Mouse (Mus musculus): ENCODE results near the gene Parg. TPM values are rescaled to one million over a fixed set of nuclear protein-coding genes. Genes with fewer than 3 reads are reported as not detected.

Gene Parg
- polyA plus RNA-seq, 1 experiment from 2014 or later: 15.7 TPM

DNA sequence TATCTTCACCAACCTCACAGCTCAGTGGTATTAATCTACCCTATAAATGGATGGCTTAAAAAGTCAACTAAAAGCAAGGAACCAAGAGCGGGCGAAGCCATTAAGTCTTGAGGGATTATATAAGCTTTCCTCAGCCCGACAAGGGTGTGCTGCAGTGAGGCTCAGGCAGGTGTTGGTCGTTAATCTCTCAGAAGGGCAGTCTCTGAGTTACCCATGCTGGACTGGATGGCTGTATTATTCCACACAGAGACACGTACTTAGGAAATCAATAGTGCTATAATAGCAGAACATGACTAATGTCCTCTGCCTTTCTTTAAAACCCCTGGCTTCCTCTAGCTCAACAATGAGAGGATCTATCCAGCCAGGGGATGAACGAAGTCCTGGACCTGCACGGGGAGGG is 100.7 kb downstream of the Parg start:
- ATAC-seq: no peak
- Histone ChIP-seq H3K27me3 (replicated peaks; ENCODE audit: control insufficient read depth, insufficient read depth, low read length) (no peaks in the 10 kb centered on the region), H3K9ac (ENCODE audit: low read depth, low read length) (no peak overlapping the region), H3K4me3 (ENCODE audit: low read depth, low read length) (no peak overlapping the region), H3K4me2 (replicated peaks; ENCODE audit: low read depth) (no peak overlapping the region), H3K9me3 (ENCODE audit: control insufficient read depth) (no peaks in the 10 kb centered on the region), H3K36me3 (ENCODE audit: control insufficient read depth, insufficient read depth) (peaks cover 5% of the 10 kb centered on the region; the same call in 1 of the 2 replicates), H3K27ac (ENCODE audit: low read depth, low read length) (no peak overlapping the region), H3K4me1 (replicated peaks; ENCODE audit: control insufficient read depth, insufficient read depth, low read length) (no peaks in the 10 kb centered on the region)
- no peak for TF ChIP-seq CTCF (IDR thresholded peaks at IDR 0.05; ENCODE audit: low read depth)
- WGBS: 80% methylated on average over 7 of the region's 7 CpGs

- 64% methylated on average over 8 of the region's 8 CpGs for WGBS
- Histone ChIP-seq H3K27ac (ENCODE audit: low read depth, low read length) (peak overlapping the region; percentile 41; the same call in 1 of the 2 replicates), H3K4me3 (ENCODE audit: low read depth, low read length) (no peak overlapping the region), H3K36me3 (ENCODE audit: control insufficient read depth, insufficient read depth) (no peaks in the 10 kb centered on the region), H3K4me1 (replicated peaks; ENCODE audit: control insufficient read depth, insufficient read depth, low read length) (no peaks in the 10 kb centered on the region), H3K27me3 (replicated peaks; ENCODE audit: control insufficient read depth, insufficient read depth, low read length) (no peaks in the 10 kb centered on the region), H3K4me2 (replicated peaks; ENCODE audit: low read depth) (no peak overlapping the region), H3K9me3 (ENCODE audit: control insufficient read depth) (no peaks in the 10 kb centered on the region), H3K9ac (ENCODE audit: low read depth, low read length) (no peak overlapping the region)
- peak; percentile 79 for ATAC-seq
- no peak for TF ChIP-seq CTCF (IDR thresholded peaks at IDR 0.05; ENCODE audit: low read depth)
Measured at GRCm38 (mm10) chr14:32304921-32305320, 103.2 kb downstream of the Parg start.

DNA sequence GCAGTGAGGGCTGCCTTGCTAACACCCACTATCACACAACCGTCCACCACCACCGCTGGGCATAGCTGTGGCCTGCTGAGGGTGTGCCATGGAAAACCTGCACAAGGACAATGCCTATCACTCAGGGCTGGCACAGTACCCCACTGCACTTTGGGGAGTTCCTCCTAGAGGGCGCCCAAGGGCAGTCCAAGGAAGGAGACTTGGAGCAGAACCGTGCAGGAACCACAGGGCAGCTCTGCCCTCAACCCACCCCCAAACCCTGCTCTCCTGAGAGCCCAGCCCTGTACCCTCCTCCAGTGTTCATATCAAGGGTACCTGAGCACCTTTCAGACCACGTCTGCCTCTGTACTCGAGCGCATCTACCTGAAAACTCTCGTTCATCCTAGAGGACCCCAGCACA is 108.1 kb downstream of the Parg start:
- Histone ChIP-seq H3K27ac (ENCODE audit: low read depth, low read length) (no peak overlapping the region), H3K4me1 (replicated peaks; ENCODE audit: control insufficient read depth, insufficient read depth, low read length) (no peaks in the 10 kb centered on the region), H3K9me3 (ENCODE audit: control insufficient read depth) (no peaks in the 10 kb centered on the region), H3K4me3 (ENCODE audit: low read depth, low read length) (no peak overlapping the region), H3K4me2 (replicated peaks; ENCODE audit: low read depth) (no peak overlapping the region), H3K9ac (ENCODE audit: low read depth, low read length) (no peak overlapping the region), H3K27me3 (replicated peaks; ENCODE audit: control insufficient read depth, insufficient read depth, low read length) (no peaks in the 10 kb centered on the region), H3K36me3 (ENCODE audit: control insufficient read depth, insufficient read depth) (no peaks in the 10 kb centered on the region)
- peak; percentile 80 for TF ChIP-seq CTCF (IDR thresholded peaks at IDR 0.05; ENCODE audit: low read depth)
- 43% methylated on average over 8 of the region's 8 CpGs for WGBS
- ATAC-seq: no peak

DNA sequence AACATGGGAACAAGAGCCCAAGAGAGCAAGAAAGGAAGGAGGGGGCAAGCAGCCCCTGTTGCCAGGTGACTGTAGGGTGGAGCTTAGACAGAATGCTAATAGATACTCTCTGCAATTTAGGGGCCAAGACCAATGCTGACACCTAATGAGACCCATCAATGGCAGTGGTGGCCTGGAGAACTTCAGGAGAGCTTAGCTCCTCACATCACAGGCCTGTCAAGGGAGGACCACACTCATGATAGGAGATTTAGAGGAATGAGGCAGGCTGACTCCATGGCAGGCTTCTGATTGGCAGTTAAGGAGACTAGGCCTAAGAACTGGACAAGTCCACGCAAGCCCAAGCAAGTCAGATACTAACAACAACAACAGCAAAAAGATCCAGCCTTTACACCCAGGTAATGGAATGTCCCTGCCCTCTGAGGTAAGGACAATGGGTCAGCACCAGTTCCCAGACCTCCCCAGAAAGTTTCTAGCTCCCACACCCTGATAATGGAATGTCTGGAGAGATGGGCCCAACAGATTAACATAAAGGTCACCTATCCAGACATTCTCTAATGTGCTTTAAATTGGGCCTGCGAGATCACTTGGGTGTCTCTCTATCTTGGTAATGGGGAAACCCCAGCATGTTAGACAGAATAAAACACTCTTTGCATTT is 109.8 kb downstream of the Parg start:
- 94% methylated on average over 2 of the region's 2 CpGs for WGBS
- H3K27ac ChIP-seq (ENCODE audit: low read depth, low read length): no peak overlapping the region
- ATAC-seq: no peak
- H3K4me3 ChIP-seq (ENCODE audit: low read depth, low read length): no peak overlapping the region
- no peaks in the 10 kb centered on the region for H3K9me3 ChIP-seq (ENCODE audit: control insufficient read depth)
- no peak overlapping the region for H3K9ac ChIP-seq (ENCODE audit: low read depth, low read length)
- no peaks in the 10 kb centered on the region for H3K36me3 ChIP-seq (ENCODE audit: control insufficient read depth, insufficient read depth)
- TF ChIP-seq CTCF (IDR thresholded peaks at IDR 0.05; ENCODE audit: low read depth): no peak
- H3K4me1 ChIP-seq (replicated peaks; ENCODE audit: control insufficient read depth, insufficient read depth, low read length): no peaks in the 10 kb centered on the region
- H3K27me3 ChIP-seq (replicated peaks; ENCODE audit: control insufficient read depth, insufficient read depth, low read length): no peaks in the 10 kb centered on the region
- no peak overlapping the region for H3K4me2 ChIP-seq (replicated peaks; ENCODE audit: low read depth)

DNA sequence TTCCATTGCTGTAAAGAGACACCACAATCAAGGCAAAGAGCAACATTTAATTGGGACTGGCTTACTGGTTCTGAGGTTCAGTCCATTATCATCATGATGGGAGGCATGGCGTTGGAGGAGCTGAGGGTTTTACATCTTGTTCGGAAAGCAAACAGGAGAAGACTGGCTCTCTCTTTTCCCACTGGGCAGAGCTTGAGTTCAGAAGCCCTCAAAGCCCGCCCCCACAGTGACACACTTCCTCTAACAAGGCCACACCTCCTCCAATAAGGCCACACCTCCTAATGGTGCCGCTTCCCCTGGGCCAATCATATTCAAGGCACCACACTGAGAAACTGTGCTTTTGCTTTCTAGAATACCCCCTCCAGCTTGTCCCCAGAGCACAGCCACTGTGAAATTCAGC is 116.1 kb downstream of the Parg start:
- WGBS: 14% methylated on average over 4 of the region's 4 CpGs
- no peak for TF ChIP-seq CTCF (IDR thresholded peaks at IDR 0.05; ENCODE audit: low read depth)
- no peaks in the 10 kb centered on the region for H3K4me1 ChIP-seq (replicated peaks; ENCODE audit: control insufficient read depth, insufficient read depth, low read length)
- no peak overlapping the region for H3K4me2 ChIP-seq (replicated peaks; ENCODE audit: low read depth)
- no peak overlapping the region for H3K4me3 ChIP-seq (ENCODE audit: low read depth, low read length)
- no peaks in the 10 kb centered on the region for H3K9me3 ChIP-seq (ENCODE audit: control insufficient read depth)
- H3K9ac ChIP-seq (ENCODE audit: low read depth, low read length): no peak overlapping the region
- no peak overlapping the region for H3K27ac ChIP-seq (ENCODE audit: low read depth, low read length)
- H3K36me3 ChIP-seq (ENCODE audit: control insufficient read depth, insufficient read depth): no peaks in the 10 kb centered on the region
- ATAC-seq: no peak
- H3K27me3 ChIP-seq (replicated peaks; ENCODE audit: control insufficient read depth, insufficient read depth, low read length): no peaks in the 10 kb centered on the region

DNA sequence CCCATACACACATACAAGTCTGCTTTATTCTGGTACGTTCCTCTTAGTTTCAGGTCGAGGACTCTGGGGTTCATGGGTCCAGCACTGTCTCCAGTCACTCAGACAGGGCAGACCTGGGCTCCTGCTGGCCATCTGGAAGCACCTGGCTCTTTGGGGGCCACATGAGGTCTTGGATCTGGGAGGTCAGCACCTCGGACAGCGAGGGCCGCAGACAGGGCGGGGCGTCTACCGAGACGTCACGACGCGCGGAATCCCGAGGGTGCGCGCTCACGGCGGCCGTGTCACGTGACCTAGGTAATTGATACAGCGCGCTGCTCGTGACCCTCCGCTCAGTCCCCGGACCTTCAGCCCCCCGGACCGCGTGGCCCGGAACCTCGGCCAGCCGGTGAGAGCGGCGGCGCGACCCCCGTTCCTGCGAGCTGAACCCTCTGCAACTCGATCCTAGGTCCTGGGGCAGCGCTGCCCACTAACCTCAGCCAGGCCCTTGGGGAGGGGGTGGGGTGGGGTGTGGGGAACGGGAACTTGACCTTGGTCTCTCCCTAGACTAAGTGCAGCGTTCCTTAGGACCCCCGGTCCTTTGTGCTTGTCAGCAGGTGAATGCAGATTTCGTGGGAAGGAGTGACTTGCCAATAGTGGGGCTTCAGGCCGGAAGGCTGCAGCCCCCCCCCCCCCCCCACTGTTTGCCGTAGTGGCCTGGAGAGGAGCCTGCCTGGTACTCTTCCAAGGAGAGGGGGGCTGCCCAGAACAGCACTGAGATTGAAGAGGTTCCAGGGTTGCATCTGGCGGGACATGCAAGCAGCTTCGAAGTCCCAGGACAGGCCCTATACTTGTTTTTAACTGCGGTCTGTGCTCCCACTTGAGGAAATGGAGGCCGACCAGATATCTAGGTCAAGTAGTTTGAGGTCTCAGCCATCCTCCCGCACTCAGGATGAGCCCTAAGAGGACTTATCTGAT is 120.3 kb downstream of the Parg start, which contains the start of gene Ogdhl:
Gene Ogdhl (plus strand): TSS at position 288 of the 954 bp plus-strand sequence.
- peak; percentile 81 for ATAC-seq
- H3K9me3 ChIP-seq (ENCODE audit: control insufficient read depth): no peaks in the 10 kb centered on the region
- H3K4me3 ChIP-seq (ENCODE audit: low read depth, low read length): peak within 1 kb of the TSS; percentile 64
- H3K9ac ChIP-seq (ENCODE audit: low read depth, low read length): peak within 1 kb of the TSS; percentile 42; the same call in 1 of the 2 replicates
- no peak within 1 kb of the TSS for H3K27ac ChIP-seq (ENCODE audit: low read depth, low read length)
- no peaks in the 10 kb centered on the region for H3K4me1 ChIP-seq (replicated peaks; ENCODE audit: control insufficient read depth, insufficient read depth, low read length)
- no peak for TF ChIP-seq CTCF (IDR thresholded peaks at IDR 0.05; ENCODE audit: low read depth)
- 2% methylated on average over 48 of the region's 50 CpGs for WGBS
- no peaks in the 10 kb centered on the region for H3K36me3 ChIP-seq (ENCODE audit: control insufficient read depth, insufficient read depth)
- no peaks in the 10 kb centered on the region for H3K27me3 ChIP-seq (replicated peaks; ENCODE audit: control insufficient read depth, insufficient read depth, low read length)
- H3K4me2 ChIP-seq (replicated peaks; ENCODE audit: low read depth): peak within 1 kb of the TSS; percentile 92

Measured in intestine, postnatal 0 days (tissue).